Comparison of ENCODE assay signal across 9 mouse cellular contexts in the genomic region with DNA sequence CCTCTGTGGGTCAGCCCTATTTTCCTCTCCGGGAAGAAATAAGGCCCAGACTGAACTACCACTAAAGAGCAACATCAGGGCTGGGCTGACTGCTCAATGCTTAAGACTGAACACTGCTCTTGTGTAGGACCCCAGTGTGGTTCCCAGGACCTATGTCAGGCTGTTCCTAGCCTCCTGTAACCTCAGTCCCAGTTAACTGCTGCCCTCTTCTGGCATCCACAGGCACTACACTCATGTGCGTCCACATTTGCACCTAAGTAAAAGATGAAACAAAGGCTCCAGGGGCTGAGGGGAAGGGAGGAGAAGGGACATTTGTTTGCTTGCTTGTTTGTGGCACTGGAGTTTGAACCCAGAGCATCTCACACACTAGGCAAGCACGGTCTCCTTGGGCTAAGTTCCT. TPM values are rescaled to one million over a fixed set of nuclear protein-coding genes. Genes with fewer than 3 reads are reported as not detected.
A peak's percentile ranks its signal among the peaks of the same experiment; 100 is the strongest.
DNase-seq lines count a peak whose midpoint lies in the region; ATAC-seq and TF ChIP-seq lines count a peak whose summit lies in the region.
"Had no signal": no experiment of that assay in that cellular context is flagged by ENCODE, and none has a peak within 500 bp of the region (broad histone marks: within the 10 kb centered on the region; RNA-seq: fewer than 3 reads in every experiment).

No protein-coding gene starts in this region.

- DNase-seq in kidney, adult 9 months, result peak; percentile 15
- DNase-seq in Patski (ENCODE audit: low read depth, low spot score), result no peak
- DNase-seq in limb, embryonic 10.5 days (ENCODE audit: low spot score), result peak; percentile 48
- DNase-seq in gastrocnemius, postnatal 25 days, result no peak
- DNase-seq in left cerebral cortex, postnatal 25 days (ENCODE audit: low spot score in 2 of 2), result no peak
- DNase-seq in forebrain, embryonic 10.5 days (ENCODE audit: extremely low spot score, low spot score), result no peak

- TF ChIP-seq CTCF in C2C12 (IDR thresholded peaks at IDR 0.05; ENCODE audit: control insufficient read depth, insufficient read depth, insufficient read length) (peak; percentile 12), Patski (IDR thresholded peaks at IDR 0.05) (peak; percentile 77)

- no peak overlapping the region for H3K4me2 ChIP-seq in kidney, embryonic 16.5 days (replicated peaks; ENCODE audit: low read depth, low read length)

- no peak overlapping the region for H3K9ac ChIP-seq in kidney, embryonic 16.5 days (replicated peaks; ENCODE audit: low read length)
- H3K9ac ChIP-seq: heart, embryonic 13.5 days had no signal

- H3K9me3 ChIP-seq in kidney, embryonic 16.5 days (ENCODE audit: low read length), result no peaks in the 10 kb centered on the region
- H3K9me3 ChIP-seq in limb, embryonic 10.5 days (replicated peaks), result no peaks in the 10 kb centered on the region
- no peaks in the 10 kb centered on the region for H3K9me3 ChIP-seq in forebrain, embryonic 10.5 days
- H3K9me3 ChIP-seq: heart, embryonic 13.5 days had no signal

- POLR2A ChIA-PET in Patski (lab: Charles Lee), result no interaction called here

- no peak overlapping the region for H3K4me3 ChIP-seq in kidney, embryonic 16.5 days (ENCODE audit: low read length)
- H3K4me3 ChIP-seq in C2C12 (ENCODE audit: insufficient read depth, poor library complexity, severe bottlenecking), result no peak overlapping the region
- H3K4me3 ChIP-seq in limb, embryonic 10.5 days, result no peak overlapping the region
- H3K4me3 ChIP-seq in forebrain, embryonic 10.5 days, result no peak overlapping the region

- no peaks in the 10 kb centered on the region for H3K79me3 ChIP-seq in C2C12 (ENCODE audit: low read depth)

- 0 out of 2 replicates have a peak, but pooled peaks cover 5% of the 10 kb centered on the region for H3K27me3 ChIP-seq in kidney, embryonic 16.5 days (ENCODE audit: insufficient read depth, low read length)
- H3K27me3 ChIP-seq in C2C12 (ENCODE audit: control insufficient read depth, insufficient read depth, insufficient read length) (no peaks in the 10 kb centered on the region), Patski (peaks cover 3% of the 10 kb centered on the region)
- peaks cover 17% of the 10 kb centered on the region for H3K27me3 ChIP-seq in limb, embryonic 10.5 days (ENCODE audit: low read depth, poor library complexity, severe bottlenecking)
- peaks cover 28% of the 10 kb centered on the region for H3K27me3 ChIP-seq in forebrain, embryonic 10.5 days (ENCODE audit: poor library complexity, severe bottlenecking)

- ATAC-seq in kidney, embryonic 16.5 days (ENCODE audit: low FRiP score, low TSS enrichment), result no peak
- no peak for ATAC-seq in Patski

- no peak overlapping the region for H3ac ChIP-seq in C2C12 (ENCODE audit: control insufficient read depth, insufficient read length, low read depth)

- H3K36me3 ChIP-seq in kidney, embryonic 16.5 days (ENCODE audit: insufficient read depth, low read length), result no peaks in the 10 kb centered on the region
- no peaks in the 10 kb centered on the region for H3K36me3 ChIP-seq in C2C12 (ENCODE audit: control insufficient read depth, insufficient read depth)
- no peaks in the 10 kb centered on the region for H3K36me3 ChIP-seq in limb, embryonic 10.5 days
- no peaks in the 10 kb centered on the region for H3K36me3 ChIP-seq in forebrain, embryonic 10.5 days (replicated peaks)
- H3K36me3 ChIP-seq: heart, embryonic 13.5 days had no signal

- CTCF ChIA-PET in Patski (lab: Charles Lee), result interaction anchor here (1.0 kb wide), 1 partner anchor 152 kb away, joined by 3 read pairs; no protein-coding TSS in a partner anchor

- in situ Hi-C loops in Patski (cut with MboI; ENCODE audit: low pct_unique_long_range_greater_than_20kb), result no loop called here

- WGBS in kidney, embryonic 16.5 days, result 91% methylated on average over 3 of the region's 3 CpGs
- WGBS in limb, embryonic 10.5 days, result 81% methylated on average over 3 of the region's 3 CpGs
- WGBS in forebrain, embryonic 10.5 days, result 80% methylated on average over 3 of the region's 3 CpGs

- no peak overlapping the region for H3K27ac ChIP-seq in kidney, embryonic 16.5 days (ENCODE audit: low read length)
- no peak overlapping the region for H3K27ac ChIP-seq in limb, embryonic 10.5 days
- no peak overlapping the region for H3K27ac ChIP-seq in forebrain, embryonic 10.5 days
- H3K27ac ChIP-seq: heart, embryonic 13.5 days had no signal

- peaks cover 11% of the 10 kb centered on the region for H3K4me1 ChIP-seq in kidney, embryonic 16.5 days (ENCODE audit: insufficient read depth, low read length)
- H3K4me1 ChIP-seq in limb, embryonic 10.5 days, result peaks cover 18% of the 10 kb centered on the region
- peaks cover 16% of the 10 kb centered on the region for H3K4me1 ChIP-seq in forebrain, embryonic 10.5 days

- intact Hi-C loops in left cerebral cortex, postnatal 25 days (cut with DNase I), result no loop called here

- no peaks in the 10 kb centered on the region for H3K79me2 ChIP-seq in C2C12 (ENCODE audit: control insufficient read depth, insufficient read depth)

TF ChIP-seq in C2C12, 6 proteins besides CTCF, POLR2A, EP300 and RAD21:
- TF ChIP-seq CEBPB (IDR thresholded peaks at IDR 0.05; ENCODE audit: low read depth) (no peak), MYOD1 (IDR thresholded peaks at IDR 0.05; ENCODE audit: control insufficient read depth, insufficient read length, low read depth) (no peak), FOSL1 (IDR thresholded peaks at IDR 0.05; ENCODE audit: insufficient read depth, low read length, poor library complexity, severe bottlenecking) (no peak)
TF ChIP-seq in C2C12: peak in this region for 0.

RNA-seq across cellular contexts. Expression of a gene that starts 39.8 kb away (rescaled TPM):
- polyA plus RNA-seq in kidney, embryonic 16.5 days (2015; fragmentation: Nextera tagmentation; extraction: Ambion mirVana), result 31.5 and 35.6 TPM in 2 replicates
- 18.3 TPM for polyA plus RNA-seq in C2C12 (2012; fragmentation: generic; extraction: Trizol)
- 8.8 TPM for polyA plus RNA-seq in Patski (2021)
- polyA plus RNA-seq in limb, embryonic 10.5 days (2016; fragmentation: Nextera tagmentation; extraction: Ambion mirVana), result 36.3 and 40.0 TPM in 2 replicates
- total RNA-seq in gastrocnemius, postnatal 25 days (2021), result 1 to 10 TPM; 4.8 to 5.8 TPM
- total RNA-seq in left cerebral cortex, postnatal 25 days (2021), result 1 to 10 TPM; 2.0 to 3.6 TPM
- 32.9 and 33.8 TPM in 2 replicates for polyA plus RNA-seq in forebrain, embryonic 10.5 days (2016; fragmentation: Nextera tagmentation; extraction: Ambion mirVana)

Comparison
In these comparisons a context has a peak if more than half of its experiments do, and no peak if none do; other contexts are left out.
1. DNase-seq: peak in kidney, adult 9 months (single experiment) and limb, embryonic 10.5 days (single experiment); none in Patski (single experiment), gastrocnemius, postnatal 25 days (single experiment), left cerebral cortex, postnatal 25 days (0 of 2) and forebrain, embryonic 10.5 days (single experiment).